Mouse (Mus musculus) CH12F3 (cell line): ENCODE measurements around the gene Gpr176.

Experiments used
- in situ Hi-C: fragments of 300-500 bp; cut with MboI; formaldehyde crosslinking; loops from 2 replicates; pipeline ENCODE4 v1.14.3; 2020; ENCODE audit warnings: low sequenced_read_pairs

The Gpr176 gene

GRCm38 (mm10) chr2:118248966-118249365, 124.3 kb downstream of the Gpr176 start:
- in situ Hi-C loops: loop anchor here (10.0 kb wide), 1 partner anchor 54 kb away; no protein-coding TSS in a partner anchor

DNA sequence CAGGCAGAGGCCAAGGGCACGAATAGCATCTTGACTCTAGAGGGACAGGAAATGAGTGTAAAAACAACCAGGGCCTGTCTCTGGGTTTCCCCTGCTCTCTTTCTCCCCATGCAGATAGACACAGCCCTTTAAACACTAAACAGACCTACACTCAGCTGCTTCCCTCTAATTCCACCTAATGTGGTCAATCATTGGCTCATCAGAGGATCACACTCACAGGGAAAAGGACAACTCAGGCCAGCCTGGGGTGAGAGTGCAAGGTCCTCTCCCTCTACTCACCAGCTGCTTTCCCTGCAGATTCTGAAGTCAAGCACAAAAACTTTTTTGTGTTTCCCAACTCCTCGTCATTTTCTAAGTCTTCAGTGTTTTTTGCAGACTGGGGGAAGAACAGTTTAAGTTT, 125.2 kb downstream of the Gpr176 start:
- in situ Hi-C loops: loop anchor here (10.0 kb wide), 1 partner anchor 53 kb away; no protein-coding TSS in a partner anchor

- in situ Hi-C loops: loop anchor here (10.0 kb wide), 1 partner anchor 51 kb away; no protein-coding TSS in a partner anchor
Measured at GRCm38 (mm10) chr2:118245914-118246313, 127.3 kb downstream of the Gpr176 start.

- in situ Hi-C loops: no loop called here
Measured at GRCm38 (mm10) chr2:118236196-118236595, 137.0 kb downstream of the Gpr176 start.

GRCm38 (mm10) chr2:118235614-118236013, 137.6 kb downstream of the Gpr176 start:
- in situ Hi-C loops: no loop called here

- in situ Hi-C loops: no loop called here
Measured at GRCm38 (mm10) chr2:118230544-118230943, 142.7 kb downstream of the Gpr176 start.

DNA sequence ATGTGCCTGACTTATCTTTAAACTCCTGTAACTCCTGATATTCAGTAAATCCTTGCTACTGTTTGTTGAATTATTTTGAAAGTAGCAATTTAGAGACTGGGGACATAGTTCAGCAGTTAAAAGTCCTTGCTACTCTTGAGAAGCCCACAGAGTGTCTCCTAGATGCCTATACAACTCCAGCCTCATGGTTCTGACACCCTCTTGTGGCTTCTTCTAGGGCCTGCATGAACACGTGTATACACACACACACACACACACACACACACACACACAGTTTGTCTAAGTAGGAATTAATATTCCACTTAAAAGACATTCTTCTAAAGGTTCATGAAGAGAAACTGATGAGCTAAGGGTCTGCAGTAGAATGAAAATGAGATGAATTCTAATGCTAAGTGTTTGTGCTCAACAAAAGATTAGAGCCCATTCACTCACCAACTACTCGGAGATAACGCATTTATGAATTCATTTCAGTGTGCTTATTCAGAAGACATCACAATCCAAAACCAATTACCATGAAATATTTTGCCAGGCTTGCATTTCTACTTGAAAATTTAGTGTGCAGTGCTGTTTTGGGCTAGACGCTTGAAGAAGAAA, 144.6 kb downstream of the Gpr176 start:
- in situ Hi-C loops: no loop called here
